Mouse (Mus musculus) gastrocnemius, postnatal 10 days (tissue): ENCODE measurements around the gene Myh15. TPM values are rescaled to one million over a fixed set of nuclear protein-coding genes. Genes with fewer than 3 reads are reported as not detected.
"Not testable (repeated sequence)": the region's sequence is repeated elsewhere in the genome, so short reads cannot be mapped to it uniquely, and the experiment has no call there.

Experiments
- DNase-seq: peaks from one replicate; pipeline ENCODE4 v3.0.0; 2021; ENCODE audit warnings: mixed read lengths
- long read RNA-seq, 2 experiments: library from polyadenylated mRNA; stranded (forward); transcript quantifications; one replicate each; pipeline ENCODE4 v2.0.0; 2021
- total RNA-seq, 2 experiments: library from RNA; stranded (reverse); gene quantifications; 2 replicates each; pipeline ENCODE4 v1.2.3; 2021

The Myh15 gene
- not detected for total RNA-seq
- long read RNA-seq, experiment 1 = 0 reads
- long read RNA-seq, experiment 2 = 0 reads

GRCm38 (mm10) chr16:49057186-49057585 is at the start of gene Myh15:
Gene Myh15 (plus strand): TSS chr16:49057486.
- no peak for DNase-seq

- DNase-seq = no peak
Observed at GRCm38 (mm10) chr16:49016620-49017332, 40.5 kb upstream of the Myh15 start.

- no peak for DNase-seq
Observed at GRCm38 (mm10) chr16:49035852-49036251, 21.4 kb upstream of the Myh15 start.

- DNase-seq = no peak
Observed at GRCm38 (mm10) chr16:49037771-49038170, 19.5 kb upstream of the Myh15 start.

GRCm38 (mm10) chr16:49040554-49041221 is 16.6 kb upstream of the Myh15 start:
- DNase-seq = no peak

- no peak for DNase-seq
Observed at GRCm38 (mm10) chr16:49049214-49049613, 8.1 kb upstream of the Myh15 start.

- DNase-seq = no peak
Observed at GRCm38 (mm10) chr16:49069256-49069963, 12.1 kb downstream of the Myh15 start.

GRCm38 (mm10) chr16:49071316-49071715 is 14.0 kb downstream of the Myh15 start:
- DNase-seq = no peak

GRCm38 (mm10) chr16:49128015-49128414 is 70.7 kb downstream of the Myh15 start:
- DNase-seq = no peak

- DNase-seq = no peak
Observed at GRCm38 (mm10) chr16:49156193-49156592, 98.9 kb downstream of the Myh15 start.

GRCm38 (mm10) chr16:49164349-49165137 is 107.3 kb downstream of the Myh15 start:
- DNase-seq = peak; percentile 63

GRCm38 (mm10) chr16:49165728-49166127 is 108.4 kb downstream of the Myh15 start:
- no peak for DNase-seq

- no peak for DNase-seq
Observed at GRCm38 (mm10) chr16:49167325-49167724, 110.0 kb downstream of the Myh15 start.

- DNase-seq = no peak
Observed at GRCm38 (mm10) chr16:49175077-49175476, 117.8 kb downstream of the Myh15 start.

GRCm38 (mm10) chr16:49175729-49176395 is 118.6 kb downstream of the Myh15 start:
- DNase-seq = no peak

GRCm38 (mm10) chr16:49193521-49193920 is 136.2 kb downstream of the Myh15 start:
- no peak for DNase-seq

GRCm38 (mm10) chr16:49193986-49194385 is 136.7 kb downstream of the Myh15 start:
- no peak for DNase-seq

GRCm38 (mm10) chr16:49196290-49196689 is 139.0 kb downstream of the Myh15 start:
- DNase-seq = no peak

GRCm38 (mm10) chr16:49197951-49198350 is 140.7 kb downstream of the Myh15 start:
- no peak for DNase-seq

GRCm38 (mm10) chr16:49223733-49224132 is 166.4 kb downstream of the Myh15 start:
- DNase-seq = no peak

GRCm38 (mm10) chr16:49243517-49243916 is 186.2 kb downstream of the Myh15 start:
- DNase-seq = not testable (repeated sequence)
